ENCODE assay signal across 8 mouse cellular contexts in the genomic region with DNA sequence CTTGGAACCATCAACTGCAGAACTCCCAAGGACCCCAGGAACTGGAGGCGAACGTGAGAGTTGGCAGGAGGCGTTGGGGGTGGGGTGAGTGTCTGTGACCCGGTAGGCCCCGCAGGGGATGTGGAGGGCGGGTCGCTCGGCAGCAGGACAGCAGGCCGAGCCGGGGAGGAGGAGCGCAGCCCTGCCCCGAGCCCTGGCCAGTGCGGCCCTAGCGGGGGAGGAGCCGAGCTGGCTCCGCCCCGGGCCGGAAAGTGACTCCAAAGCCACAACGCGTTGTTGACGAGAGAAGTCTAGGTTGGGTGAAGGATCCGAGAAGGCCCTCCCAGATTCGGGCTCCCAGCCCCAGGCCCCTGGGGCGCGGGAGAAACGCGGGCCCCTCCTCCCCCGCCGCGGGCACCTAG. TPM values are rescaled to one million over a fixed set of nuclear protein-coding genes. Genes with fewer than 3 reads are reported as not detected.
A peak's percentile ranks its signal among the peaks of the same experiment; 100 is the strongest.
DNase-seq lines count a peak whose midpoint lies in the region; ATAC-seq and TF ChIP-seq lines count a peak whose summit lies in the region.

A gene (plus strand): TSS at position 235 of the 401 bp plus-strand sequence.

- TF ChIP-seq CTCF in stomach, postnatal 0 days (IDR thresholded peaks at IDR 0.05; ENCODE audit: low read depth) = no peak

- WGBS in forebrain, embryonic 14.5 days = 1% methylated on average over 26 of the region's 30 CpGs
- WGBS in large intestine, adult 2 months = under 1% methylated on average over 29 of the region's 30 CpGs
- WGBS in liver, embryonic 16.5 days (ENCODE audit: insufficient replicate concordance) = under 1% methylated on average over 29 of the region's 30 CpGs
- WGBS in neural tube, embryonic 12.5 days = under 1% methylated on average over 30 of the region's 30 CpGs
- under 1% methylated on average over 26 of the region's 30 CpGs for WGBS in stomach, postnatal 0 days

- peak within 1 kb of the TSS; percentile 75 for H3K4me3 ChIP-seq in forebrain, embryonic 14.5 days (ENCODE audit: low read depth, low read length)
- H3K4me3 ChIP-seq in liver, embryonic 16.5 days (ENCODE audit: low read depth, low read length) = peak within 1 kb of the TSS; percentile 79
- H3K4me3 ChIP-seq in neural tube, embryonic 12.5 days = peak within 1 kb of the TSS; percentile 73
- H3K4me3 ChIP-seq in stomach, postnatal 0 days (ENCODE audit: low read depth, low read length) = peak within 1 kb of the TSS; percentile 81

- H3K9me3 ChIP-seq in forebrain, embryonic 14.5 days (replicated peaks; ENCODE audit: control insufficient read depth, low read length) = no peaks in the 10 kb centered on the region
- no peaks in the 10 kb centered on the region for H3K9me3 ChIP-seq in liver, embryonic 16.5 days (replicated peaks; ENCODE audit: control insufficient read depth, low read length)
- no peaks in the 10 kb centered on the region for H3K9me3 ChIP-seq in neural tube, embryonic 12.5 days
- no peaks in the 10 kb centered on the region for H3K9me3 ChIP-seq in stomach, postnatal 0 days (ENCODE audit: control insufficient read depth, low read length)

- H3K4me2 ChIP-seq in forebrain, embryonic 14.5 days (ENCODE audit: low read length) = peak within 1 kb of the TSS; percentile 81
- H3K4me2 ChIP-seq in liver, embryonic 16.5 days (ENCODE audit: low read depth, low read length) = peak within 1 kb of the TSS; percentile 77
- peak within 1 kb of the TSS; percentile 81 for H3K4me2 ChIP-seq in neural tube, embryonic 12.5 days (replicated peaks)
- H3K4me2 ChIP-seq in stomach, postnatal 0 days (replicated peaks; ENCODE audit: low read depth) = peak within 1 kb of the TSS; percentile 80

- peak; percentile 93 for ATAC-seq in forebrain, embryonic 14.5 days
- peak; percentile 90 for ATAC-seq in liver, embryonic 16.5 days (ENCODE audit: low read depth)
- peak; percentile 94 for ATAC-seq in neural tube, embryonic 12.5 days (ENCODE audit: low FRiP score, low read depth)
- ATAC-seq in stomach, postnatal 0 days (ENCODE audit: low FRiP score, low TSS enrichment) = peak; percentile 88

- no peaks in the 10 kb centered on the region for H3K27me3 ChIP-seq in forebrain, embryonic 14.5 days (replicated peaks; ENCODE audit: control insufficient read depth, insufficient read depth, low read length)
- H3K27me3 ChIP-seq in liver, embryonic 16.5 days (ENCODE audit: control insufficient read depth, insufficient read depth, low read depth, low read length) = no peaks in the 10 kb centered on the region
- no peaks in the 10 kb centered on the region for H3K27me3 ChIP-seq in neural tube, embryonic 12.5 days (replicated peaks)
- no peaks in the 10 kb centered on the region for H3K27me3 ChIP-seq in stomach, postnatal 0 days (ENCODE audit: control insufficient read depth, insufficient read depth, low read length)

- peaks cover 15% of the 10 kb centered on the region for H3K4me1 ChIP-seq in forebrain, embryonic 14.5 days (ENCODE audit: control insufficient read depth, insufficient read depth, low read length)
- H3K4me1 ChIP-seq in liver, embryonic 16.5 days (ENCODE audit: control insufficient read depth, low read depth, low read length) = peaks cover 43% of the 10 kb centered on the region
- peaks cover 26% of the 10 kb centered on the region for H3K4me1 ChIP-seq in neural tube, embryonic 12.5 days
- peaks cover 2% of the 10 kb centered on the region; the same call in 1 of the 2 replicates for H3K4me1 ChIP-seq in stomach, postnatal 0 days (replicated peaks; ENCODE audit: control insufficient read depth, insufficient read depth)

- peak within 1 kb of the TSS; percentile 75 for H3K27ac ChIP-seq in forebrain, embryonic 14.5 days (ENCODE audit: low read depth, low read length)
- peak within 1 kb of the TSS; percentile 91 for H3K27ac ChIP-seq in liver, embryonic 16.5 days (ENCODE audit: low read length)
- peak within 1 kb of the TSS; percentile 60 for H3K27ac ChIP-seq in neural tube, embryonic 12.5 days
- H3K27ac ChIP-seq in stomach, postnatal 0 days (replicated peaks) = peak within 1 kb of the TSS; percentile 98

- intact Hi-C loops in heart, postnatal 10 days (cut with DNase I) = no loop called here

- no peak for TF ChIP-seq EP300 in stomach, postnatal 0 days (optimal IDR thresholded peaks at IDR 0.05)

- H3K36me3 ChIP-seq in forebrain, embryonic 14.5 days (ENCODE audit: control insufficient read depth, insufficient read depth, low read length) = peaks cover 32% of the 10 kb centered on the region
- H3K36me3 ChIP-seq in liver, embryonic 16.5 days (ENCODE audit: control insufficient read depth, insufficient read depth) = peaks cover 24% of the 10 kb centered on the region
- H3K36me3 ChIP-seq in neural tube, embryonic 12.5 days = peaks cover 34% of the 10 kb centered on the region
- peaks cover 17% of the 10 kb centered on the region for H3K36me3 ChIP-seq in stomach, postnatal 0 days (ENCODE audit: control insufficient read depth, insufficient read depth, low read length)

- peak within 1 kb of the TSS; percentile 90 for H3K9ac ChIP-seq in forebrain, embryonic 14.5 days (ENCODE audit: low read length)
- H3K9ac ChIP-seq in liver, embryonic 16.5 days (ENCODE audit: low read depth, low read length) = peak within 1 kb of the TSS; percentile 93
- H3K9ac ChIP-seq in neural tube, embryonic 12.5 days = peak within 1 kb of the TSS; percentile 83
- peak within 1 kb of the TSS; percentile 93 for H3K9ac ChIP-seq in stomach, postnatal 0 days (ENCODE audit: low read length)

- peak; percentile 86 for DNase-seq in ES-CJ7 (ENCODE audit: low read depth, low spot score)
- DNase-seq in cerebellum, adult 11 months = peak; percentile 93
- DNase-seq in forebrain, embryonic 14.5 days (ENCODE audit: low spot score) = peak; percentile 81
- peak; percentile 95 for DNase-seq in heart, postnatal 10 days
- DNase-seq in large intestine, adult 2 months (ENCODE audit: low read depth, low spot score) = peak; percentile 73
- DNase-seq in stomach, postnatal 0 days (ENCODE audit: low spot score) = peak; percentile 94

RNA-seq across cellular contexts. Expression of the gene that starts here (rescaled TPM):
- 4.6 and 5.4 TPM in 2 replicates for polyA plus RNA-seq in forebrain, embryonic 14.5 days (2014; fragmentation: Nextera tagmentation; extraction: Ambion mirVana)
- total RNA-seq in heart, postnatal 10 days (2021) = 10 to 100 TPM; 12.5 to 13.1 TPM
- 21.0 and 31.9 TPM in 2 replicates for polyA plus RNA-seq in large intestine, adult 2 months (2012; rRNA removed)
- 10.9 and 12.8 TPM in 2 replicates for polyA plus RNA-seq in liver, embryonic 16.5 days (2015; fragmentation: Nextera tagmentation; extraction: Ambion mirVana)
- 18.3 and 19.7 TPM in 2 replicates for polyA plus RNA-seq in neural tube, embryonic 12.5 days (2016; fragmentation: Nextera tagmentation; extraction: Ambion mirVana)
- polyA plus RNA-seq in stomach, postnatal 0 days (2015; fragmentation: Nextera tagmentation; extraction: Ambion mirVana) = 6.4 and 7.5 TPM in 2 replicates

Comparison
In these comparisons a context has a peak if more than half of its experiments do, and no peak if none do; other contexts are left out.
1. Peak in every context shown above with its lines: DNase-seq, ATAC-seq, H3K4me3 ChIP-seq and H3K27ac ChIP-seq.